8 mouse cellular contexts compared by ENCODE assay signal in genomic region chr11:93144544-93144943, GRCm38 (mm10). TPM values are rescaled to one million over a fixed set of nuclear protein-coding genes. Genes with fewer than 3 reads are reported as not detected.
DNase-seq lines count a peak whose midpoint lies in the region; ATAC-seq and TF ChIP-seq lines count a peak whose summit lies in the region.
"Had no signal": no experiment of that assay in that cellular context is flagged by ENCODE, and none has a peak within 500 bp of the region (broad histone marks: within the 10 kb centered on the region; RNA-seq: fewer than 3 reads in every experiment).

No protein-coding gene starts in this region.

- intact Hi-C loops in left cerebral cortex, adult 2 months (cut with DNase I) = loop anchor here (1.0 to 5.0 kb wide), 2 partner anchors 328 to 668 kb away; no protein-coding TSS in a partner anchor

- H3K4me2 ChIP-seq in kidney, postnatal 0 days (ENCODE audit: low read length) = no peak overlapping the region
- H3K4me2 ChIP-seq: embryonic facial prominence, embryonic 13.5 days had no signal

- no peaks in the 10 kb centered on the region for H3K27me3 ChIP-seq in kidney, postnatal 0 days (ENCODE audit: insufficient read depth, low read length)
- H3K27me3 ChIP-seq: embryonic facial prominence, embryonic 13.5 days had no signal

- H3K36me3 ChIP-seq in kidney, postnatal 0 days (ENCODE audit: insufficient read depth, low read length) = no peaks in the 10 kb centered on the region
- H3K36me3 ChIP-seq: embryonic facial prominence, embryonic 13.5 days had no signal

- WGBS in kidney, postnatal 0 days = 20% methylated on average over 2 of the region's 2 CpGs

- peak; percentile 72 for TF ChIP-seq CTCF in kidney, postnatal 0 days (IDR thresholded peaks at IDR 0.05; ENCODE audit: low read depth)
- peak; percentile 77 for TF ChIP-seq CTCF in left cerebral cortex, adult 2 months (IDR thresholded peaks at IDR 0.05)

- H3K27ac ChIP-seq in kidney, postnatal 0 days = no peak overlapping the region
- no peak overlapping the region for H3K27ac ChIP-seq in left cerebral cortex, adult 2 months
- H3K27ac ChIP-seq: embryonic facial prominence, embryonic 13.5 days had no signal

- H3K9ac ChIP-seq in kidney, postnatal 0 days (ENCODE audit: low read depth, low read length) = no peak overlapping the region
- H3K9ac ChIP-seq: embryonic facial prominence, embryonic 13.5 days had no signal

- DNase-seq in kidney, postnatal 0 days (ENCODE audit: low spot score) = peak; percentile 64
- no peak for DNase-seq in kidney, adult 18-20 months
- DNase-seq in NIH3T3 (ENCODE audit: low read depth) = peak; percentile 59
- DNase-seq in cerebellum, postnatal 10 days = peak; percentile 77 to 82
- DNase-seq in left cerebral cortex, adult 2 months (ENCODE audit: extremely low spot score in 1 of 2, low spot score in 2 of 2) = peak; percentile 29 to 34
- DNase-seq in neural tube, embryonic 10.5 days (ENCODE audit: extremely low spot score, low spot score) = no peak
- no peak for DNase-seq in gastrocnemius, adult 8-10 months (ENCODE audit: low spot score in 2 of 2)

- no peak for ATAC-seq in kidney, postnatal 0 days (replicated peaks; ENCODE audit: low FRiP score, low read depth)

- no peaks in the 10 kb centered on the region for H3K9me3 ChIP-seq in kidney, postnatal 0 days (replicated peaks; ENCODE audit: low read length)
- H3K9me3 ChIP-seq: embryonic facial prominence, embryonic 13.5 days had no signal

- no peaks in the 10 kb centered on the region for H3K4me1 ChIP-seq in kidney, postnatal 0 days (replicated peaks; ENCODE audit: insufficient read depth, low read length)
- H3K4me1 ChIP-seq: embryonic facial prominence, embryonic 13.5 days had no signal

- H3K4me3 ChIP-seq in kidney, postnatal 0 days (replicated peaks; ENCODE audit: low read depth, low read length) = no peak overlapping the region
- no peak overlapping the region for H3K4me3 ChIP-seq in left cerebral cortex, adult 2 months
- H3K4me3 ChIP-seq: embryonic facial prominence, embryonic 13.5 days had no signal

RNA-seq across cellular contexts. Expression of gene Car10, which starts 46.7 kb away (rescaled TPM):
- 0.06 TPM in 1 of 2 replicates, not detected in the other for polyA plus RNA-seq in kidney, postnatal 0 days (2015; fragmentation: Nextera tagmentation; extraction: Ambion mirVana)
- 100 to 1,000 TPM; 144 to 153 TPM for total RNA-seq in left cerebral cortex, adult 2 months (2021)
- total RNA-seq in gastrocnemius, adult 8-10 months (2022) = not detected

Comparison
In these comparisons a context has a peak if more than half of its experiments do, and no peak if none do; other contexts are left out.
1. DNase-seq: peak in kidney, postnatal 0 days (single experiment), NIH3T3 (single experiment), cerebellum, postnatal 10 days (2 of 2) and left cerebral cortex, adult 2 months (2 of 2); none in kidney, adult 18-20 months (single experiment), neural tube, embryonic 10.5 days (single experiment) and gastrocnemius, adult 8-10 months (0 of 2).
2. RNA of gene Car10, which starts 46.7 kb away (total RNA-seq): 144 to 153 TPM in left cerebral cortex, adult 2 months; not detected in gastrocnemius, adult 8-10 months; every median in the first group is over 100 times any median in the second.